Comparison of ENCODE assay signal across 8 mouse cellular contexts in the genomic region with DNA sequence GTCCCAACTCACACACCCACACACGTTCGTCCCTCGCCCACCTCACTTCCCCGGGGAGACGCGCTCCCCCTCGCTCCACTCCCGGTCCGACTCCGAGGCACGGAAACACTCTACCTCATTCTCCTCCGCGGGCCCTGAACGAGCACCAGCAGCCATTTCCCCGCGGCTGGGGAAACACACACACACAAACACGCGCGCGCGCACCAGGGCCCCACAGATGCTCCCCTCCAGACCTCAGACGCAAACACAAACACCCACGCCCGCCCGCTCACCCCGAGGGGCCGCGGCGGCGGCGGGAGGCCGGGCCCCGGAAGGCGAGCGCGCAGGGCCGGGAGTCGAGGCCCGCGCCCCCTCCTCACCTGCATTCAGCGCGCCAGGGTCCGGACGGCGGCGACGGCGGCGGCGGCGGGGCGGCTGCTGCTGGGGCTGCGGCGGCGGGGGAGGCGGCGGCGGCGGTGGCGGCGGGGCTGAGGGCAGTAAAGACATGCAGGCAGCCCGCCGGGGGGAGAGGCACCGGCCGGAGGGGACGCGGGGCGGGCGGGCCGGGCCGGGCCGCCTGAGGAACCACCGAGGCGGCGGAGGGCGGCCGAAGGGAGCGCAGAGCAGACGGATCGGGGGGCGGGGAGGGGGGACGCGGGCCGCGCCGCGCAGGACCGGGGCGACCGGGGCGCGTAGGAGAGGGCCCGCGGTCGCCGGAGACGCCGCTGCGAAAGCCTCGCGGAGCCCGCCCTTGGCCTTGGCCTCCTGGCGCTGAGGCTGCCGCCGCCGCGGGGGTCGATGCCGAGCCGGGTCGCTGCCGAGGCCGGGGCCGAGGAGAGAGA. TPM values are rescaled to one million over a fixed set of nuclear protein-coding genes. Genes with fewer than 3 reads are reported as not detected.
DNase-seq lines count a peak whose midpoint lies in the region; ATAC-seq lines count a peak whose summit lies in the region.

No protein-coding gene starts in this region.

- H3K27ac ChIP-seq in intestine, embryonic 16.5 days (ENCODE audit: low read length), result peak overlapping the region; percentile 99

- peak overlapping the region; percentile 99 for H3K9ac ChIP-seq in intestine, embryonic 16.5 days (ENCODE audit: low read depth, low read length)

- peaks cover 12% of the 10 kb centered on the region for H3K4me1 ChIP-seq in intestine, embryonic 16.5 days (ENCODE audit: control insufficient read depth, insufficient read depth, low read length)

- H3K4me3 ChIP-seq in intestine, embryonic 16.5 days (ENCODE audit: low read length), result peak overlapping the region; percentile 98

- intact Hi-C loops in left cerebral cortex, postnatal 25 days (cut with DNase I), result loop anchor here (1.0 kb wide), 1 partner anchor 49 kb away; no protein-coding TSS in a partner anchor

- WGBS in intestine, embryonic 16.5 days, result under 1% methylated on average over 67 of the region's 114 CpGs

- H3K27me3 ChIP-seq in intestine, embryonic 16.5 days (replicated peaks; ENCODE audit: control insufficient read depth, insufficient read depth, low read length), result no peaks in the 10 kb centered on the region

- no peaks in the 10 kb centered on the region for H3K36me3 ChIP-seq in intestine, embryonic 16.5 days (ENCODE audit: control insufficient read depth, insufficient read depth, low read length)

- H3K4me2 ChIP-seq in intestine, embryonic 16.5 days (ENCODE audit: low read depth, low read length), result peak overlapping the region; percentile 80

- no peaks in the 10 kb centered on the region for H3K9me3 ChIP-seq in intestine, embryonic 16.5 days (ENCODE audit: control insufficient read depth, low read length)

- DNase-seq in adrenal gland, adult (ENCODE audit: inconsistent age in 2 of 2, low spot score in 1 of 2), result peak; percentile 72 to 89
- peak; percentile 63 for DNase-seq in embryo, embryonic 11 days
- peak; percentile 30 to 58 for DNase-seq in gastrocnemius, postnatal 4 days (ENCODE audit: low spot score in 2 of 2)
- peak; percentile 60 to 73 for DNase-seq in left cerebral cortex, postnatal 25 days (ENCODE audit: low spot score in 2 of 2)
- DNase-seq in right cerebral cortex, postnatal 36 days (ENCODE audit: low spot score in 2 of 2), result peak; percentile 49 to 65
- peak; percentile 43 to 70 for DNase-seq in urinary bladder, postnatal 4 days (ENCODE audit: low spot score in 2 of 2)

- ATAC-seq in intestine, embryonic 16.5 days, result peak; percentile 57
- ATAC-seq in megakaryocyte progenitor cell, adult 5-6 weeks (replicated peaks; ENCODE audit: poor library complexity), result peak; percentile 9

RNA-seq across cellular contexts. Expression of a gene that starts 2.2 kb away (rescaled TPM):
- 10 to 100 TPM; 74.8 to 85.1 TPM for total RNA-seq in gastrocnemius, postnatal 4 days (2021)
- 13.0 and 13.3 TPM in 2 replicates for polyA plus RNA-seq in intestine, embryonic 16.5 days (2015; fragmentation: Nextera tagmentation; extraction: Ambion mirVana)
- 10 to 100 TPM; 76.9 to 84.6 TPM for total RNA-seq in left cerebral cortex, postnatal 25 days (2021)
- total RNA-seq in megakaryocyte progenitor cell, adult 5-6 weeks (2015), result 98.5 and 108 TPM in 2 replicates
- 43.9 and 67.9 TPM in 2 replicates for total RNA-seq in megakaryocyte progenitor cell, adult 5-6 weeks (2017)

RNA-seq across cellular contexts. Expression of a gene that starts 47.5 kb away (rescaled TPM):
- 10 to 100 TPM; 18.7 to 20.9 TPM for total RNA-seq in gastrocnemius, postnatal 4 days (2021)
- polyA plus RNA-seq in intestine, embryonic 16.5 days (2015; fragmentation: Nextera tagmentation; extraction: Ambion mirVana), result 25.6 and 26.3 TPM in 2 replicates
- total RNA-seq in left cerebral cortex, postnatal 25 days (2021), result 10 to 100 TPM; 13.9 to 16.3 TPM
- 34.5 and 41.4 TPM in 2 replicates for total RNA-seq in megakaryocyte progenitor cell, adult 5-6 weeks (2015)
- total RNA-seq in megakaryocyte progenitor cell, adult 5-6 weeks (2017), result 48.3 and 69.1 TPM in 2 replicates

Comparison
In these comparisons a context has a peak if more than half of its experiments do, and no peak if none do; other contexts are left out.
1. Peak in every context shown above with its lines: DNase-seq, ATAC-seq, H3K4me3 ChIP-seq and H3K27ac ChIP-seq.